23 mouse cellular contexts compared by ENCODE assay signal in the genomic region with DNA sequence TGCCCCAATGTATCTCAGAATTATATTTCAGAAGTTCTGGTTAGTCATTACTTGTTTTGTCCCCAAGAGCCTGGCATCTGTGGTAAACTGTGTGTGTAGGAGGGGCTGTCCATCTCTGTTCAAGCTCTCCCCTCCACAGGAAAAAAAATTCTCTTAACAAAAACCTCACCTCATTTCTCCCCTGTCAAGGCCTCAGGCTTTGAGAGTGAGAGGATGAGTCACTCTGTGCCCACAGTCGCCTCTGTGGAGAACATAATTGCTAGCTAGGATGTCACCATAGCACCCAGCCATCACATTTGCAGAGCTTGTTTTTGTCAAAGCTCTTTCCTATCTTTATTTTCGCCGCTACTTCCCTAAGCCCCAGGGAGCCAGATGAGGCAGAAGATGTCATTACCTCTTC.
DNase-seq lines count a peak whose midpoint lies in the region; ATAC-seq and TF ChIP-seq lines count a peak whose summit lies in the region.
"Had no signal": no experiment of that assay in that cellular context is flagged by ENCODE, and none has a peak within 500 bp of the region (broad histone marks: within the 10 kb centered on the region; RNA-seq: fewer than 3 reads in every experiment).

No protein-coding gene starts in this region.

- no peaks in the 10 kb centered on the region for H3K79me2 ChIP-seq in CH12.LX (replicated peaks; ENCODE audit: control insufficient read depth, extremely low read depth, insufficient read depth, poor library complexity, severe bottlenecking)

- no peak overlapping the region for H3K27ac ChIP-seq in CH12.LX (ENCODE audit: insufficient read depth, low read depth)
- no peak overlapping the region for H3K27ac ChIP-seq in embryonic facial prominence, embryonic 15.5 days (replicated peaks)
- H3K27ac ChIP-seq in intestine, postnatal 0 days (ENCODE audit: low read depth, low read length) = no peak overlapping the region
- H3K27ac ChIP-seq in midbrain, embryonic 10.5 days (replicated peaks) = no peak overlapping the region
- no peak overlapping the region for H3K27ac ChIP-seq in liver, embryonic 12.5 days
- H3K27ac ChIP-seq: forebrain, embryonic 10.5 days; heart, embryonic 13.5 days; kidney, postnatal 0 days; liver, embryonic 15.5 days; midbrain, embryonic 13.5 days; neural tube, embryonic 15.5 days had no signal

- no peak overlapping the region; the same call in 1 of the 2 replicates for H3K9ac ChIP-seq in CH12.LX (ENCODE audit: insufficient read depth, low read depth)
- H3K9ac ChIP-seq in embryonic facial prominence, embryonic 15.5 days = no peak overlapping the region
- H3K9ac ChIP-seq in intestine, postnatal 0 days (ENCODE audit: low read depth, low read length) = no peak overlapping the region
- H3K9ac ChIP-seq in liver, embryonic 12.5 days = no peak overlapping the region
- H3K9ac ChIP-seq: forebrain, postnatal 0 days; heart, embryonic 13.5 days; liver, embryonic 15.5 days; midbrain, embryonic 13.5 days; neural tube, embryonic 15.5 days had no signal

- TF ChIP-seq EP300 in CH12.LX (IDR thresholded peaks at IDR 0.05; ENCODE audit: low read length) = no peak

- dilution Hi-C loops in CH12.LX (cut with MboI; ENCODE audit: extremely low pct_ligation_motif_present, extremely low pct_unique_long_range_greater_than_20kb, low sequenced_read_pairs) = no loop called here

- no peak overlapping the region for H3K4me3 ChIP-seq in CH12.LX (replicated peaks in 1 of 3; ENCODE audit: low read depth in 2 of 3, low read length in 2 of 3, poor library complexity in 1 of 3)
- no peak overlapping the region for H3K4me3 ChIP-seq in embryonic facial prominence, embryonic 15.5 days (replicated peaks)
- no peak overlapping the region for H3K4me3 ChIP-seq in intestine, postnatal 0 days (ENCODE audit: low read depth, low read length)
- H3K4me3 ChIP-seq in midbrain, embryonic 10.5 days = no peak overlapping the region
- no peak overlapping the region for H3K4me3 ChIP-seq in liver, embryonic 12.5 days
- H3K4me3 ChIP-seq: forebrain, embryonic 10.5 days; heart, embryonic 13.5 days; liver, embryonic 15.5 days; midbrain, embryonic 13.5 days; neural tube, embryonic 15.5 days had no signal

- TF ChIP-seq POLR2A in CH12.LX (IDR thresholded peaks at IDR 0.05; ENCODE audit: low read depth, low read length) = no peak

- in situ Hi-C loops in CH12.LX (cut with MboI; ENCODE audit: low pct_ligation_motif_present, low pct_unique_long_range_greater_than_20kb, low sequenced_read_pairs) = loop anchor here (25.0 kb wide), 1 partner anchor 867 kb away; no protein-coding TSS in a partner anchor

- WGBS in embryonic facial prominence, embryonic 15.5 days = 54% methylated on average over 3 of the region's 3 CpGs
- 67% methylated on average over 3 of the region's 3 CpGs for WGBS in intestine, postnatal 0 days
- 72% methylated on average over 3 of the region's 3 CpGs for WGBS in midbrain, embryonic 10.5 days
- WGBS in liver, embryonic 12.5 days (ENCODE audit: insufficient replicate concordance) = 57% methylated on average over 3 of the region's 3 CpGs

- DNase-seq in frontal cortex, postnatal 36 days (ENCODE audit: low spot score in 2 of 2) = no peak
- peak; percentile 51 for DNase-seq in CH12.LX (ENCODE audit: extremely low read depth)
- DNase-seq in midbrain, embryonic 10.5 days (ENCODE audit: low spot score) = no peak
- DNase-seq: adrenal gland, postnatal 10 days; cerebellum, postnatal 10 days; forebrain, postnatal 0 days; heart, postnatal 36 days; kidney, adult 18-20 months; layer of hippocampus, postnatal 36 days; thymus, postnatal 14 days had no signal

- ATAC-seq in frontal cortex, adult (ENCODE audit: low TSS enrichment) = peak; percentile 88
- ATAC-seq in embryonic facial prominence, embryonic 15.5 days (ENCODE audit: insufficient number of reproducible peaks, low FRiP score, low TSS enrichment, low read depth) = peak; percentile 57; the same call in 1 of the 2 replicates
- ATAC-seq in intestine, postnatal 0 days = no peak
- no peak for ATAC-seq in liver, embryonic 12.5 days
- ATAC-seq: forebrain, postnatal 0 days; hindbrain, embryonic 16.5 days; lung, postnatal 0 days; midbrain, embryonic 13.5 days had no signal

- no peaks in the 10 kb centered on the region for H3K36me3 ChIP-seq in CH12.LX (replicated peaks in 1 of 2; ENCODE audit: control insufficient read depth in 1 of 2, insufficient read depth in 1 of 2, low read length in 1 of 2)
- H3K36me3 ChIP-seq in embryonic facial prominence, embryonic 15.5 days = no peaks in the 10 kb centered on the region
- H3K36me3 ChIP-seq in intestine, postnatal 0 days (ENCODE audit: control insufficient read depth, insufficient read depth) = no peaks in the 10 kb centered on the region
- H3K36me3 ChIP-seq in midbrain, embryonic 10.5 days = no peaks in the 10 kb centered on the region
- no peaks in the 10 kb centered on the region for H3K36me3 ChIP-seq in liver, embryonic 12.5 days
- H3K36me3 ChIP-seq: forebrain, embryonic 10.5 days; G1E; heart, embryonic 13.5 days; liver, embryonic 15.5 days; midbrain, embryonic 13.5 days; neural tube, embryonic 15.5 days had no signal

- H3K9me3 ChIP-seq in CH12.LX (replicated peaks; ENCODE audit: low read length) = no peaks in the 10 kb centered on the region
- no peaks in the 10 kb centered on the region for H3K9me3 ChIP-seq in embryonic facial prominence, embryonic 15.5 days (replicated peaks)
- no peaks in the 10 kb centered on the region for H3K9me3 ChIP-seq in intestine, postnatal 0 days (ENCODE audit: control insufficient read depth)
- H3K9me3 ChIP-seq in midbrain, embryonic 10.5 days (replicated peaks) = no peaks in the 10 kb centered on the region
- H3K9me3 ChIP-seq in liver, embryonic 12.5 days (replicated peaks) = no peaks in the 10 kb centered on the region
- H3K9me3 ChIP-seq: forebrain, embryonic 10.5 days; G1E; heart, embryonic 13.5 days; liver, embryonic 15.5 days; midbrain, embryonic 13.5 days; neural tube, embryonic 15.5 days had no signal

- H3K4me1 ChIP-seq in CH12.LX (ENCODE audit: control insufficient read depth in 1 of 2, insufficient read depth in 2 of 2) = peaks cover 2 to 19% of the 10 kb centered on the region in 2 experiments; a peak in 2 of 4 replicates
- H3K4me1 ChIP-seq in embryonic facial prominence, embryonic 15.5 days = no peaks in the 10 kb centered on the region
- no peaks in the 10 kb centered on the region for H3K4me1 ChIP-seq in intestine, postnatal 0 days (replicated peaks; ENCODE audit: control insufficient read depth, insufficient read depth, low read length)
- H3K4me1 ChIP-seq in midbrain, embryonic 10.5 days = no peaks in the 10 kb centered on the region
- no peaks in the 10 kb centered on the region for H3K4me1 ChIP-seq in liver, embryonic 12.5 days
- H3K4me1 ChIP-seq: forebrain, embryonic 10.5 days; heart, embryonic 13.5 days; liver, embryonic 15.5 days; midbrain, embryonic 13.5 days; neural tube, embryonic 15.5 days had no signal

- no peak overlapping the region; the same call in 1 of the 2 replicates for H3K4me2 ChIP-seq in CH12.LX (ENCODE audit: insufficient read depth, low read depth, poor library complexity, severe bottlenecking)
- no peak overlapping the region for H3K4me2 ChIP-seq in embryonic facial prominence, embryonic 15.5 days (replicated peaks)
- H3K4me2 ChIP-seq in intestine, postnatal 0 days (replicated peaks; ENCODE audit: low read depth) = no peak overlapping the region
- H3K4me2 ChIP-seq in liver, embryonic 12.5 days = no peak overlapping the region
- H3K4me2 ChIP-seq: heart, embryonic 13.5 days; liver, embryonic 15.5 days; midbrain, embryonic 13.5 days; neural tube, embryonic 15.5 days had no signal

- TF ChIP-seq CTCF in CH12.LX (conservative IDR thresholded peaks at IDR 0.05 in 1 of 2, IDR thresholded peaks at IDR 0.05 in 1 of 2; ENCODE audit: low read depth in 2 of 2, low read length in 2 of 2) = no peak
- TF ChIP-seq CTCF in intestine, postnatal 0 days (IDR thresholded peaks at IDR 0.05; ENCODE audit: low read depth) = no peak

- H3K27me3 ChIP-seq in CH12.LX (replicated peaks) = no peaks in the 10 kb centered on the region
- H3K27me3 ChIP-seq in embryonic facial prominence, embryonic 15.5 days = no peaks in the 10 kb centered on the region
- no peaks in the 10 kb centered on the region for H3K27me3 ChIP-seq in intestine, postnatal 0 days (replicated peaks; ENCODE audit: control insufficient read depth, insufficient read depth, low read length)
- H3K27me3 ChIP-seq in midbrain, embryonic 10.5 days (ENCODE audit: low read depth, poor library complexity, severe bottlenecking) = no peaks in the 10 kb centered on the region
- H3K27me3 ChIP-seq in liver, embryonic 12.5 days (replicated peaks) = no peaks in the 10 kb centered on the region
- H3K27me3 ChIP-seq: heart, embryonic 13.5 days; liver, embryonic 15.5 days; midbrain, embryonic 13.5 days; neural tube, embryonic 15.5 days had no signal

- TF ChIP-seq RAD21 in CH12.LX (IDR thresholded peaks at IDR 0.05; ENCODE audit: low read depth, low read length) = no peak

TF ChIP-seq in CH12.LX, 34 proteins besides CTCF, POLR2A, EP300 and RAD21:
- no peak for TF ChIP-seq USF1 (IDR thresholded peaks at IDR 0.05; ENCODE audit: low read depth, low read length)
- TF ChIP-seq CHD2 (IDR thresholded peaks at IDR 0.05; ENCODE audit: low read length) = no peak
- TF ChIP-seq ZNF384 (IDR thresholded peaks at IDR 0.05; ENCODE audit: low read depth, low read length) = peak; percentile 58

Comparison
In these comparisons a context has a peak if more than half of its experiments do, and no peak if none do; other contexts are left out.
1. ATAC-seq: peak in frontal cortex, adult (single experiment) and embryonic facial prominence, embryonic 15.5 days (single experiment); none in intestine, postnatal 0 days (single experiment) and liver, embryonic 12.5 days (single experiment).